Mouse (Mus musculus) myocyte (in vitro differentiated cells): ENCODE measurements around the gene Edn3. TPM values are rescaled to one million over a fixed set of nuclear protein-coding genes. Genes with fewer than 3 reads are reported as not detected.

Experiments
- H3K27me3 ChIP-seq: one replicate; pipeline ENCODE4 v1.6.1; 2011; ENCODE audit not compliant: control insufficient read depth, insufficient read depth, insufficient read length
- H3K36me3 ChIP-seq: one replicate; pipeline ENCODE4 v1.6.1; 2011; ENCODE audit not compliant: control insufficient read depth, insufficient read depth
- H3K4me2 ChIP-seq: one replicate; pipeline ENCODE4 v1.6.1; 2011; ENCODE audit warnings: low read depth, control low read depth
- H3K4me3 ChIP-seq: one replicate; pipeline ENCODE4 v1.5.1; 2011; ENCODE audit warnings: mild to moderate bottlenecking, control low read depth, moderate library complexity
- H3K79me2 ChIP-seq: one replicate; pipeline ENCODE4 v1.6.1; 2011; ENCODE audit not compliant: control insufficient read depth, insufficient read depth
- H3ac ChIP-seq: one replicate; pipeline ENCODE4 v1.6.1; 2011; ENCODE audit not compliant: control insufficient read depth, insufficient read length
- CEBPB ChIP-seq: IDR thresholded peaks from 2 replicates; pipeline ENCODE4 v1.6.1; 2011; ENCODE audit warnings: mild to moderate bottlenecking, moderate library complexity; ENCODE audit not compliant: poor library complexity, insufficient read depth, severe bottlenecking
- E2F4 ChIP-seq: IDR thresholded peaks from one replicate; pipeline ENCODE4 v1.6.1; 2011; ENCODE audit warnings: mild to moderate bottlenecking, control low read depth, moderate library complexity; ENCODE audit not compliant: insufficient read depth
- MAX ChIP-seq: IDR thresholded peaks from one replicate; pipeline ENCODE4 v1.6.1; 2011; ENCODE audit warnings: low read depth, mild to moderate bottlenecking, control low read depth
- MYOD1 ChIP-seq, 3 experiments: IDR thresholded peaks; one replicate each; pipeline ENCODE4 v1.6.1; 2011; ENCODE audit warnings: control low read depth in 2 of 3, low read depth in 2 of 3, mild to moderate bottlenecking in 2 of 3, moderate library complexity in 1 of 3; ENCODE audit not compliant: insufficient read length in 2 of 3, control insufficient read depth in 1 of 3
- MYOG ChIP-seq, 3 experiments: IDR thresholded peaks; one replicate each; pipeline ENCODE4 v1.6.1; 2011; ENCODE audit warnings: control low read depth in 2 of 3, low read depth in 2 of 3, mild to moderate bottlenecking in 2 of 3; ENCODE audit not compliant: insufficient read length in 2 of 3, control insufficient read depth in 1 of 3, insufficient read depth in 1 of 3
- POLR2A ChIP-seq: IDR thresholded peaks from one replicate; pipeline ENCODE4 v1.6.1; 2011; ENCODE audit warnings: low read depth, mild to moderate bottlenecking, control low read depth, moderate library complexity; ENCODE audit not compliant: insufficient read length
- POLR2AphosphoS2 ChIP-seq: IDR thresholded peaks from one replicate; pipeline ENCODE4 v1.6.1; 2011; ENCODE audit warnings: low read depth, control low read depth; ENCODE audit not compliant: insufficient read length
- REST ChIP-seq: IDR thresholded peaks from one replicate; pipeline ENCODE4 v1.6.1; 2011; ENCODE audit warnings: mild to moderate bottlenecking, control low read depth, moderate library complexity; ENCODE audit not compliant: insufficient read depth, insufficient read length
- SRF ChIP-seq: IDR thresholded peaks from one replicate; pipeline ENCODE4 v1.6.1; 2011; ENCODE audit warnings: low read depth; ENCODE audit not compliant: control insufficient read depth, insufficient read length
- TCF12 ChIP-seq: IDR thresholded peaks from one replicate; pipeline ENCODE4 v1.6.1; 2011; ENCODE audit warnings: mild to moderate bottlenecking, control low read depth; ENCODE audit not compliant: poor library complexity, insufficient read depth, severe bottlenecking
- TCF3 ChIP-seq: IDR thresholded peaks from one replicate; pipeline ENCODE4 v1.6.1; 2011; ENCODE audit warnings: low read depth, control low read depth; ENCODE audit not compliant: insufficient read length
- USF1 ChIP-seq: IDR thresholded peaks from one replicate; pipeline ENCODE4 v1.6.1; 2011; ENCODE audit warnings: low read depth, mild to moderate bottlenecking, control low read depth, moderate library complexity
- polyA plus RNA-seq: library from polyadenylated mRNA; unstranded; fragments of >200 nt; fragmentation: generic; extraction: Trizol; gene quantifications from one replicate; pipeline ENCODE4 v1.2.1, GENCODE M21; 2012; ENCODE audit warnings: missing spikeins

Edn3 gene
- polyA plus RNA-seq, 1 experiment = not detected

- Histone ChIP-seq H3K79me2 (no peaks in the 10 kb centered on the region), H3ac (no peak overlapping the region), H3K4me2 (no peak overlapping the region), H3K36me3 (no peaks in the 10 kb centered on the region), H3K27me3 (no peaks in the 10 kb centered on the region), H3K4me3 (no peak overlapping the region)
- TF ChIP-seq MYOD1 (IDR thresholded peaks at IDR 0.05; ENCODE audit: control insufficient read depth in 1 of 3, insufficient read length in 2 of 3, low read depth in 2 of 3) (no peak), TCF12 (no peak), E2F4 (no peak), CEBPB (no peak), POLR2AphosphoS2 (no peak), USF1 (no peak), MYOG (IDR thresholded peaks at IDR 0.05; ENCODE audit: control insufficient read depth in 1 of 3, insufficient read depth in 1 of 3, insufficient read length in 2 of 3, low read depth in 2 of 3) (no peak), REST (no peak), SRF (no peak), MAX (no peak), TCF3 (no peak), POLR2A (no peak)
These were observed 14.0 kb downstream of the Edn3 start for GRCm38 (mm10) chr2:174774177-174775111.

- Histone ChIP-seq H3K27me3 (no peaks in the 10 kb centered on the region), H3K79me2 (no peaks in the 10 kb centered on the region), H3K36me3 (no peaks in the 10 kb centered on the region), H3K4me2 (no peak overlapping the region), H3K4me3 (no peak overlapping the region), H3ac (no peak overlapping the region)
- TF ChIP-seq SRF (no peak), TCF12 (no peak), E2F4 (no peak), CEBPB (no peak), POLR2AphosphoS2 (no peak), POLR2A (no peak), USF1 (no peak), MAX (no peak), MYOD1 (IDR thresholded peaks at IDR 0.05; ENCODE audit: control insufficient read depth in 1 of 3, insufficient read length in 2 of 3, low read depth in 2 of 3) (no peak), MYOG (IDR thresholded peaks at IDR 0.05; ENCODE audit: control insufficient read depth in 1 of 3, insufficient read depth in 1 of 3, insufficient read length in 2 of 3, low read depth in 2 of 3) (no peak), TCF3 (no peak), REST (no peak)
These were observed 21.6 kb downstream of the Edn3 start for GRCm38 (mm10) chr2:174782016-174782415.

- Histone ChIP-seq H3K4me2 (no peak overlapping the region), H3K4me3 (no peak overlapping the region), H3K36me3 (no peaks in the 10 kb centered on the region), H3ac (no peak overlapping the region), H3K79me2 (no peaks in the 10 kb centered on the region), H3K27me3 (no peaks in the 10 kb centered on the region)
- TF ChIP-seq MAX (no peak), USF1 (no peak), SRF (no peak), POLR2AphosphoS2 (no peak), POLR2A (no peak), TCF12 (no peak), TCF3 (no peak), MYOG (IDR thresholded peaks at IDR 0.05; ENCODE audit: control insufficient read depth in 1 of 3, insufficient read depth in 1 of 3, insufficient read length in 2 of 3, low read depth in 2 of 3) (no peak), E2F4 (no peak), REST (no peak), CEBPB (no peak), MYOD1 (IDR thresholded peaks at IDR 0.05; ENCODE audit: control insufficient read depth in 1 of 3, insufficient read length in 2 of 3, low read depth in 2 of 3) (no peak)
These were observed 22.5 kb downstream of the Edn3 start for GRCm38 (mm10) chr2:174782880-174783279.

- H3K36me3 ChIP-seq = no peaks in the 10 kb centered on the region
- H3ac ChIP-seq = no peak overlapping the region
- no peak overlapping the region for H3K4me3 ChIP-seq
- H3K79me2 ChIP-seq = no peaks in the 10 kb centered on the region
- H3K27me3 ChIP-seq = no peaks in the 10 kb centered on the region
- TF ChIP-seq POLR2A = no peak
- no peak for TF ChIP-seq E2F4
- no peak for TF ChIP-seq MAX
- no peak for TF ChIP-seq SRF
- TF ChIP-seq REST = no peak
- TF ChIP-seq TCF12 = no peak
- TF ChIP-seq MYOG (IDR thresholded peaks at IDR 0.05; ENCODE audit: control insufficient read depth in 1 of 3, insufficient read depth in 1 of 3, insufficient read length in 2 of 3, low read depth in 2 of 3) = no peak
- H3K4me2 ChIP-seq = no peak overlapping the region
These were observed 28.4 kb downstream of the Edn3 start for GRCm38 (mm10) chr2:174788830-174789229.
